Mouse (Mus musculus) stomach, postnatal 0 days (tissue): ENCODE results near the gene Cfap299.

Experiments
- CTCF ChIP-seq: IDR thresholded peaks from 2 replicates; pipeline ENCODE4 v1.5.1; 2016; ENCODE audit warnings: antibody characterized with exemption, low read depth, mild to moderate bottlenecking, moderate library complexity
- EP300 ChIP-seq: optimal IDR thresholded peaks from 2 replicates; pipeline ENCODE3; 2016; ENCODE audit warnings: antibody characterized with exemption

- no peak for TF ChIP-seq CTCF
- TF ChIP-seq EP300, result no peak
These were observed 193.3 kb downstream of the Cfap299 start for GRCm38 (mm10) chr5:98522270-98522977.
